Mouse (Mus musculus) kidney, adult 2 months (tissue): Measurements from ENCODE around the gene Ubald2. TPM values are rescaled to one million over a fixed set of nuclear protein-coding genes. Genes with fewer than 3 reads are reported as not detected.

Experiments used
- DNase-seq: peaks from one replicate; pipeline ENCODE4 v3.0.0; 2021
- H3K27ac ChIP-seq: fragments of 200-500 bp; 2 replicates; pipeline ENCODE4 v1.5.1; 2012; ENCODE audit warnings: low read depth, low read length, control low read depth, inconsistent platforms; ENCODE audit not compliant: insufficient read depth
- H3K27me3 ChIP-seq: fragments of 200-500 bp; replicated peaks from 2 replicates; pipeline ENCODE4 v1.6.1; 2012; ENCODE audit warnings: mild to moderate bottlenecking, moderate library complexity, low read length, inconsistent platforms; ENCODE audit not compliant: control insufficient read depth, insufficient read depth
- H3K36me3 ChIP-seq: fragments of 200-500 bp; 2 replicates; pipeline ENCODE4 v1.6.1; 2012; ENCODE audit warnings: mild to moderate bottlenecking, moderate library complexity, low read length, inconsistent platforms; ENCODE audit not compliant: control insufficient read depth, insufficient read depth
- H3K4me1 ChIP-seq: fragments of 200-500 bp; 2 replicates; pipeline ENCODE4 v1.6.1; 2011; ENCODE audit warnings: low read length; ENCODE audit not compliant: control insufficient read depth, insufficient read depth
- H3K4me3 ChIP-seq: fragments of 200-500 bp; 2 replicates; pipeline ENCODE4 v1.5.1; 2011; ENCODE audit warnings: mild to moderate bottlenecking, low read depth, low read length, control low read depth; ENCODE audit not compliant: insufficient read depth
- CTCF ChIP-seq: fragments of 200-500 bp; conservative IDR thresholded peaks from 2 replicates; pipeline ENCODE4 v1.5.1; 2011; ENCODE audit warnings: low read depth, mild to moderate bottlenecking, control low read depth, low read length, moderate library complexity, mixed read lengths; ENCODE audit not compliant: insufficient read depth, insufficient read length
- POLR2A ChIP-seq: fragments of 200-500 bp; IDR thresholded peaks from one replicate; pipeline ENCODE4 v1.6.1; 2011; ENCODE audit warnings: low read depth, low read length, control low read depth
- WGBS: fragments of 180-500 bp; shearing (Covaris S2); methylation state at CpG from one replicate; pipeline ENCODE4 v1.1.7; 2018; 5-methylcytosine and 5-hydroxymethylcytosine counted together
- polyA plus RNA-seq: library from polyadenylated mRNA; depleted of rRNA; stranded (reverse); fragments of >200 nt; gene quantifications from 2 replicates; pipeline ENCODE4 v1.2.3, GENCODE M21; 2012

The Ubald2 gene
- polyA plus RNA-seq, 1 experiment, result 195 TPM

DNA sequence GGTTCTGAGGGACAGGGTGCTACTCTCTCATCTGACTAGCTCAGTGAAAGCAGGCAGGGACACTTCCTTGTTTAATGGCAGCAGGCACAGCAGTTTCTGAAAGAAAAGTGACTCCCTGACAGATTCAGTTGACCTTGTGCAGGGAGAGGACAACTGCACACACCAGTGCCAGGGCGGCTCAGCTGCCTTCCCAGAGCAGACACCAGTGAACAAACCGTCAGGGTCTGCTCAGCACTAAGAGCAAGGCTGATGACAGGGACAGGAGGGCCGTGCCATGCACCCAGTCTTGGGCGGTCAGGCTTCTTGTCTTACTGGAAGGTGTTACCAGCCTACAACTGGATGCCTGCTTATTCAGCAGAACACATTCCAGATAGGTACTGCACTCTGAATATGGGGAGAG is 37.0 kb downstream of the Ubald2 start:
- Histone ChIP-seq H3K4me1 (peaks cover 5% of the 10 kb centered on the region; the same call in 1 of the 2 replicates), H3K27me3 (no peaks in the 10 kb centered on the region), H3K36me3 (peaks cover 2% of the 10 kb centered on the region; the same call in 1 of the 2 replicates), H3K4me3 (no peak overlapping the region), H3K27ac (no peak overlapping the region)
- DNase-seq, result peak; percentile 24
- WGBS, result 73% methylated on average over 4 of the region's 4 CpGs
- TF ChIP-seq POLR2A (no peak), CTCF (no peak)

DNA sequence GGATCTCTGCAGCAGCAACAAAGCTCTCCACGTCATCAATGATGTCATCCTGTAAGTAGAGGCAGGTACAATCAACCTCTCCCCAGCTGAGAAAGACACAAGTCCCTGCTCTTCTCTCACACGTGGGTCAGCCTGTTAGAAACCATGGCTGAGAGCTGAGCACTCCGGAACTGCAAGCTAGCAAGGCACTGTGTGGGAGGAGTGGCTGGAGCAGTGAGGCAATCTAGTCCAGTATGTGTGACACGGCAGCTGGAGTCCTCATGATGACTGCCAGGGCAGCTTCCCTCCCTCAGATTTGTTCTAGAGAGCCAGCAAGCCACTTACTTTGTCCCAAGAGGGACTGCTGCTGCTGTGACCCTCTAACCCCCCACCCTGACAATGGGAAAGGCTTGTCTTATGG is 38.4 kb downstream of the Ubald2 start:
- H3K4me3 ChIP-seq, result no peak overlapping the region
- H3K27me3 ChIP-seq, result no peaks in the 10 kb centered on the region
- peaks cover 5% of the 10 kb centered on the region for H3K36me3 ChIP-seq
- H3K27ac ChIP-seq, result no peak overlapping the region
- DNase-seq, result peak; percentile 35
- peaks cover 5% of the 10 kb centered on the region; the same call in 1 of the 2 replicates for H3K4me1 ChIP-seq
- TF ChIP-seq CTCF (no peak), POLR2A (no peak)
- 66% methylated on average over 4 of the region's 4 CpGs for WGBS

DNA sequence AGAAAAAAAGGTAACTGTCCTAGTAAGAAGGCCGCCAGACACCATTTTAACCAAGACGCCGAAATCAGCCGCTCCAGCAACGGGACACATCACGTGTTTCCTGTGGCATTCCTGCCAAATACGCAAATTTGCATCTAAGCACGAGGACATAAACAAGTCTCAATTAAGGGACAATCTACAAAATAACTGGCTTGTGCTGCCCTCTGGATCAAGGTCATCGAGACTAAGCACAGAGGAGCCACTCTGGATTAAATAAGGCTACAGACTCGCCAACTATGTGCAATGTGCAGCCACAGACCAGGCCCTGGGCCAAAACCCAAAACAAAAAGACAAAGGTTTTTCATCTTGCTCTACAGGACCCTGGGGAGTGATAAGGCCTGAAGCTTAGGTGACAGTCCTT is 42.1 kb downstream of the Ubald2 start:
- peak; percentile 82 for DNase-seq
- peak overlapping the region; percentile 35 for H3K27ac ChIP-seq
- TF ChIP-seq POLR2A, result no peak

DNA sequence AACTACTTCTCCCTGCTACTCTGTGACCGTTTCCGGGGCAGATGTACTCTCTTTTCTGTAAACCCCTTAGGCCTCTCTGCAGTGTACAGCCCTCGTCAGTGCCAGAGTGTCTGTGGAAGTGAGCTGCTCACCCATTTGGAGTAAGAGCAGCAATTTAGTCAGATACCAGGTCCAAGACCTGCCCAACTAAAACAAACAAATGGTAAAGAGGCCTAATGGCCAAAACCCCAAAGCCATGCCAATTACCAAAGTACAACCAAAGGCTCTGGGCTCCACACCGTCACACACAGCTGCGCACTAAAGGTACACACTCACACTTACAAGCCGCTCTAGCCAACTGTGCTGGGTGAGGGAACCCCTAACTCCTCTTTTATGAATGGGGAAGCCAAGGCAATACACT is 42.8 kb downstream of the Ubald2 start:
- no peak overlapping the region for H3K27ac ChIP-seq
- 86% methylated on average over 6 of the region's 6 CpGs for WGBS
- H3K4me1 ChIP-seq, result no peaks in the 10 kb centered on the region; the same call in 1 of the 2 replicates
- H3K36me3 ChIP-seq, result peaks cover 6% of the 10 kb centered on the region
- peak; percentile 13 for DNase-seq
- TF ChIP-seq POLR2A (no peak), CTCF (no peak)
- H3K4me3 ChIP-seq, result no peak overlapping the region
- H3K27me3 ChIP-seq, result no peaks in the 10 kb centered on the region

More for the DNA sequence above, 42.1 kb downstream of the Ubald2 start:
- Histone ChIP-seq H3K4me3 (no peak overlapping the region), H3K4me1 (no peaks in the 10 kb centered on the region), H3K36me3 (peaks cover 6% of the 10 kb centered on the region), H3K27me3 (no peaks in the 10 kb centered on the region)
- 75% methylated on average over 10 of the region's 10 CpGs for WGBS

DNA sequence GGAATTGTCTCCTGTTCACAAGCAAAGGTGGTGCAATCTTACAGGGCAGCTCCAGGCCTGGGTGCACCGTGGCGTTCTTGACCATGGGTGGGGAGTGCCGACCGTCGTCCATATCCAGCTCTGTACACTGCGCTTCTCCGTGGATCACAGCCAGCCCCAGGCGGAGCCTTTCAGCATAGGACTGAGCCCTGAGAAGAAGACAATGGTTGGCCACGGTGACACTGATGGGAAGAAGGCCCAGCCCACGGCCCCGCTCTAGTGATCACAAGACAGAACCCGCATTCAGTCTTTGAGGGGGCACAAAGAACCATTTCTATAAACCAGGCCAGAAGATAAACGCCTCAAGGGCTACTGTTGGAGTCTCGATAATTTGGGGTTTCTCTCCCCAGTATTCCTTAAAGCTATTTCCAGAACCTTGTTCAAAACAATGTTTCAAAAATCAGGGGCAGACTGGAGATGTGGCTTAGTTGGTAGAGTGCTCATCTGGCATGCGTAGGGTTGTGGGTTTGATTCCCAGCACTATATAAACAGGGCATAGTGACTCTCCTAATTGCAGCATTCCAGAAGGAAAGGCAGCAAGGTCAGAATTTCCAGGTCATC is 43.4 kb downstream of the Ubald2 start:
- 84% methylated on average over 15 of the region's 15 CpGs for WGBS
- H3K4me1 ChIP-seq, result no peaks in the 10 kb centered on the region; the same call in 1 of the 2 replicates
- peaks cover 5% of the 10 kb centered on the region for H3K36me3 ChIP-seq
- TF ChIP-seq CTCF (no peak), POLR2A (no peak)
- no peak overlapping the region for H3K27ac ChIP-seq
- H3K4me3 ChIP-seq, result no peak overlapping the region
- DNase-seq, result no peak
- no peaks in the 10 kb centered on the region for H3K27me3 ChIP-seq

DNA sequence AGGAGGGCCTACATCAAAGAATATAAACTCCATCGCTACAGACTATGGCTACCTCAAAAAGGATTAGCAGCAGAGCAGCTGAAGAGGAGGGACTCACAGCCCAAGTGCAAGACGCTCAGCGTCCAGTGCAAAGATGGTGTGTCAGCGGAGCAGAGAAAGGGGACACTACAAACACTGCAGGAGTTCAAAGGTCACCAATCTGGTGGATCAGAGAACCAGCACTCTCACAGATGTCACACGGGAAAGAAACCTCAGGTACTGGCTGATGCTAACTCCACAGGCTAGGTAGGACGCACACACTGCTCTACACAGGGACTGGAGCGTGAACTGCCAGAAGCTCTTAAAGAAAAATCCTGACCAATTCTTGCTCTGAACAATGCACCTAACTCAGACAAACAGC is 45.1 kb downstream of the Ubald2 start:
- Histone ChIP-seq H3K36me3 (peaks cover 5% of the 10 kb centered on the region), H3K4me3 (no peak overlapping the region), H3K4me1 (no peaks in the 10 kb centered on the region; the same call in 1 of the 2 replicates), H3K27me3 (no peaks in the 10 kb centered on the region), H3K27ac (no peak overlapping the region)
- TF ChIP-seq POLR2A (no peak), CTCF (no peak)
- peak; percentile 17 for DNase-seq
- 69% methylated on average over 7 of the region's 7 CpGs for WGBS

DNA sequence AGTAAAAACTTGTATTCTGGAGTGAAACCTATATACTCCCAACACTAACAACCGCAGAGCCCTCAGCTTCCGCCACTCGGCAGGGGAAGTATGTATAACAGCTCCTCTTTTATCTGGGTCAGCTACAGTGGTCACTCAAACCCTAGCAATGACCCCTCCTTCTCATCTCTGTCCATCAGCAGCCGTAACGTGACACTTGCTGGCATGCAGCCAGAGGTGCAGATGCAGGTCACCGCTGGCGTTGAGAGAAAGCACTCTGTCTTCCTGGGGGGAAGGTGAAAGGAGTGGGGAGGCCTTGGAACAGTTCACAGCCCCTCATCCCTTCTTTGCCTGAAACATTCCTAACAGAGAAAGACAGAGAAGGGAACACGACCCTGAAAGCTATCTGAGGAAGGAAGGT is 45.9 kb downstream of the Ubald2 start:
- WGBS, result 40% methylated on average over 8 of the region's 8 CpGs
- TF ChIP-seq POLR2A (no peak), CTCF (no peak)
- peaks cover 5% of the 10 kb centered on the region for H3K36me3 ChIP-seq
- no peaks in the 10 kb centered on the region for H3K27me3 ChIP-seq
- no peak overlapping the region for H3K4me3 ChIP-seq
- H3K4me1 ChIP-seq, result no peaks in the 10 kb centered on the region; the same call in 1 of the 2 replicates
- no peak overlapping the region for H3K27ac ChIP-seq
- DNase-seq, result peak; percentile 38
